Mouse (Mus musculus) kidney, postnatal 14 days (tissue): ENCODE results near the gene Ddn.
A peak's percentile ranks its signal among the peaks of the same experiment; 100 is the strongest.

Experiments used
- DNase-seq: peaks from one replicate; pipeline ENCODE4 v3.0.0; 2022; ENCODE audit warnings: mixed read lengths

Ddn gene

DNA sequence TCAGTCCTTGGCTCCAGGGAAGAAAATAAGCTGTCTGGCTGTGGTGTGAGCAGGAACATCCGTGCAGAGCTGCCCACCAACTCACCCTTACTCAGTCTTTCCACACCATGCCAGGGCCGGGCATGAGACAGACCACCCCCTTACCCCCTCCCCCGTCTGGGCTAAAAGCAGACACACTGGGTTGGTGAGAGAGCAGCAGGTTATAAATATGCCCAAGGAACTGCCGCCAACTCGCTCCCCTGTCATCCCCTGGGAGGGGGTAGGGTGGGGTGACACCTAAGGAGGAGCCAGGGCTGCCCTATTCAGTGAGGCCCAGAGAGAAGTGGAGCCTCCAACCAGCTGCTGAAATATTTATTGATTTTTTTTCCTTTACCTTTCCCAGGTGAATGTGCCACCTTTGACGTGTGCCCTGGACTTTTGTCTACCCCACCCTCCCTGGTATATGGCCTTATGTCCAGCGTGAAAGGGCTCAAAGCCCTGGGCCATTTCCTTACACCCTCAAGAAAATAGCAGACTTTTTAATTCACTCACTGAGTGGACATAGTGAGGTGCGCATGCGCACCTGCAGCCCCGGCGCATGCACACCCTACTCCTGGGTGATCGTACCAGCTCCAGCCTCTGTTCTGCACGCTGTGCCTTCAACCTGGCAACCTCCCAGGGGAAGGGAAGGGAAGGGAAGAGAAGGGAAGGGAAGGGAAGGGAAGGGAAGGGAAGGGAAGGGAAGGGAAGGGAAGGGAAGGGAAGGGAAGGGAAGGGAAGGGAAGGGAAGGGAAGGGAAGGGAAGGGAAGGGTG lies 12.3 kb downstream of the Ddn start:
- DNase-seq, result no peak

DNA sequence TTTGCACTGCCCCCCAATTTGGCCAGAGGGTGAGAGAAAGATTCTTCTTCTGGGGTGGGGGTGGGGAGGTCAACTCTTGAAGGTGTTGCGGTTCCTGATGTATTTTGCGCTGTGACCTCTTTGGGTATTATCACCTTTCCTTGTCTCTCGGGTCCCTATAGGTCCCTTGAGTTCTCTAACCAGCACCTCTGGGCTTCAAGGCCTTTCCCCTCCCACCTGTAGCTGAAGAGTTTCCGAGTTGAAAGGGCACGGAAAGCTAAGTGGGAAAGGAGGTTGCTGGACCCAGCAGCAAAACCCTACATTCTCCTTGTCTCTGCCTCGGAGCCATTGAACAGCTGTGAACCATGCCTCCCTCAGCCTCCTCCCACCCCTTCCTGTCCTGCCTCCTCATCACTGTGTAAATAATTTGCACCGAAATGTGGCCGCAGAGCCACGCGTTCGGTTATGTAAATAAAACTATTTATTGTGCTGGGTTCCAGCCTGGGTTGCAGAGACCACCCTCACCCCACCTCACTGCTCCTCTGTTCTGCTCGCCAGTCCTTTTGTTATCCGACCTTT lies 16.1 kb downstream of the Ddn start:
- no peak for DNase-seq

DNA sequence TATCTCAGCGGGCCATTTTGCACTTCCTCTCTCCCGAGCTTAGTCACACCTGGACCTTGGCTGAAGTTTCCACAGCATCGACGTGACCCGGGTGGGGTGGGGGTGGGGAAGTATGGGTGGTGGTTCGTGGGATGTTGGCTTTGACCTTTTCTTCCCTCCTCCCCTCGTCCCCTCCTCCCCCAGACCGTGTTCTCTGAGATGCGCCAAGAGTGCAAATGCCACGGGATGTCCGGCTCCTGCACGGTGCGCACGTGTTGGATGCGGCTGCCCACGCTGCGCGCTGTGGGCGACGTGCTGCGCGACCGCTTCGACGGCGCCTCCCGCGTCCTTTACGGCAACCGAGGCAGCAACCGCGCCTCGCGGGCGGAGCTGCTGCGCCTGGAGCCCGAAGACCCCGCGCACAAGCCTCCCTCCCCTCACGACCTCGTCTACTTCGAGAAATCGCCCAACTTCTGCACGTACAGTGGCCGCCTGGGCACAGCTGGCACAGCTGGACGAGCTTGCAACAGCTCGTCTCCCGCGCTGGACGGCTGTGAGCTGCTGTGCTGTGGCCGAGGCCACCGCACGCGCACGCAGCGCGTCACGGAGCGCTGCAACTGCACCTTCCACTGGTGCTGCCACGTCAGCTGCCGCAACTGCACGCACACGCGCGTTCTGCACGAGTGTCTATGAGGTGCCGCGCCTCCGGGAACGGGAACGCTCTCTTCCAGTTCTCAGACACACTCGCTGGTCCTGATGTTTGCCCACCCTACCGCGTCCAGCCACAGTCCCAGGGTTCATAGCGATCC lies 16.9 kb downstream of the Ddn start:
- DNase-seq, result no peak

DNA sequence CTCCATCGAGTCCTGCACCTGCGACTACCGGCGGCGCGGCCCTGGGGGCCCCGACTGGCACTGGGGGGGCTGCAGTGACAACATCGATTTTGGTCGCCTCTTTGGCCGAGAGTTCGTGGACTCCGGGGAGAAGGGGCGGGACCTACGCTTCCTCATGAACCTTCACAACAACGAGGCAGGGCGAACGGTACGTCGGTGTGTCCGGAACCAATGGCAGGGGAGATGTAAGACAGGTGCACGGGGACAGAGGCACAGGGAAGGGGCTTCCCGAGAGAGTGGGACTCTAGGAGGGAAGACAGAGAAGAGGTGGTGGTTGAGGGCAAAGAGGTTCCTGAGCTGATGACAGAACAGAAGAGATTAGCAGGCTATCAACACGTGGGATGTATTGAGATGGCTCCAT lies 17.5 kb downstream of the Ddn start:
- no peak for DNase-seq

DNA sequence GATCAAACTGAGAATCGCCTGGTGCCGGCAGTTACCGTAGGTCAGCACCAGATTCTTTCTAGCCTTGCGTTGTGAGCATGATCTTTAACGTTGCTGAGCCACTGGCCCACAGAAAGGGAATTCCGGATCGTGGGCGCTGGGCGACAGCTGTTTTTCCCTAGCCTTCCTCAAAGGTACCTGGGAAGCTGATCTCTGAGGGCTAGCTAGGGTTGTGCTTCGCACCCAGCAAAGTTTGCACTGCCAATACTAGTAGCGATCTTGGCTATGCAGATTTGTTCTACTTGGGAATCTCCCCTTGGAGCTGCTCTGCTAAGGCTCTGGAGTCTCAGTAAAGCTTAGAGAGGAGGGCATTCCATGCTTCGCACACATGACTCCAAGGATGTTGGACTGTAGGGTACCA lies 18.1 kb downstream of the Ddn start:
- DNase-seq, result no peak

DNA sequence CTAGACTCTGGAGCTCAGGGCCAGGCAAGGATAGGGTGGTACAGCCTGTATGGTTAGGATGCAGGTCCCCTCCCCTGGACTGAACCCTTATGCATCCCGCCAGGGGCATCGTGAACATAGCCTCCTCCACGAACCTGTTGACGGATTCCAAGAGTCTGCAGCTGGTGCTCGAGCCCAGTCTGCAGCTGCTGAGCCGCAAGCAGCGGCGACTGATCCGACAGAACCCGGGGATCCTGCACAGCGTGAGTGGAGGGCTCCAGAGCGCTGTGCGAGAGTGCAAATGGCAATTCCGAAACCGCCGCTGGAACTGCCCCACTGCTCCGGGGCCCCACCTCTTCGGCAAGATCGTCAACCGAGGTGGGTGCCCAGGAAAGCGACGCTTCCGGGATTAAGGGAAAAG lies 18.5 kb downstream of the Ddn start:
- DNase-seq, result no peak

DNA sequence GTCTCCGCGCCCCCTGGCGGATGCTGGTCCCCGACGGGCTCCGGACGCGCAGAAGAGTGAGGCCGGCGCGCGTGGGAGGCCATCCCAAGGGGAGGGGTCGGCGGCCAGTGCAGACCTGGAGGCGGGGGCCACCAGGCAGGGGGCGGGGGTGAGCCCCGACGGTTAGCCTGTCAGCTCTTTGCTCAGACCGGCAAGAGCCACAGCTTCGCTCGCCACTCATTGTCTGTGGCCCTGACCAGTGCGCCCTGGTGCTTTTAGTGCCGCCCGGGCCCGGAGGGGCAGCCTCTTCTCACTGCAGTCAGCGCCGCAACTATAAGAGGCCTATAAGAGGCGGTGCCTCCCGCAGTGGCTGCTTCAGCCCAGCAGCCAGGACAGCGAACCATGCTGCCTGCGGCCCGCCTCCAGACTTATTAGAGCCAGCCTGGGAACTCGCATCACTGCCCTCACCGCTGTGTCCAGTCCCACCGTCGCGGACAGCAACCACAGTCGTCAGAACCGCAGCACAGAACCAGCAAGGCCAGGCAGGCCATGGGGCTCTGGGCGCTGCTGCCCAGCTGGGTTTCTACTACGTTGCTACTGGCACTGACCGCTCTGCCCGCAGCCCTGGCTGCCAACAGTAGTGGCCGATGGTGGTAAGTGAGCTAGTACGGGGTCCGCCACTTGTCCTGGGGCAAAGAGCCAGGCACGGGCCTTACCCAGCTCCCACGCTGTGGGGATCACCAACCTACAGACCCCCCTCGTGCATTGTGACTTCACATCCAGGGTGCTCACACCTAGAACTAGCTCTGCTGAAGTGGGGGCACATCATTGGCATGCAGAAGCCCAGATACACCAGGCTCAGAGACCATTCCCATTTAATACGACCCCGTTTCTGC lies 19.4 kb downstream of the Ddn start, which contains the start of gene Wnt1:
Wnt1 (plus strand) TSS at position 197 of the 875 bp plus-strand sequence.
- peak; percentile 60 for DNase-seq

DNA sequence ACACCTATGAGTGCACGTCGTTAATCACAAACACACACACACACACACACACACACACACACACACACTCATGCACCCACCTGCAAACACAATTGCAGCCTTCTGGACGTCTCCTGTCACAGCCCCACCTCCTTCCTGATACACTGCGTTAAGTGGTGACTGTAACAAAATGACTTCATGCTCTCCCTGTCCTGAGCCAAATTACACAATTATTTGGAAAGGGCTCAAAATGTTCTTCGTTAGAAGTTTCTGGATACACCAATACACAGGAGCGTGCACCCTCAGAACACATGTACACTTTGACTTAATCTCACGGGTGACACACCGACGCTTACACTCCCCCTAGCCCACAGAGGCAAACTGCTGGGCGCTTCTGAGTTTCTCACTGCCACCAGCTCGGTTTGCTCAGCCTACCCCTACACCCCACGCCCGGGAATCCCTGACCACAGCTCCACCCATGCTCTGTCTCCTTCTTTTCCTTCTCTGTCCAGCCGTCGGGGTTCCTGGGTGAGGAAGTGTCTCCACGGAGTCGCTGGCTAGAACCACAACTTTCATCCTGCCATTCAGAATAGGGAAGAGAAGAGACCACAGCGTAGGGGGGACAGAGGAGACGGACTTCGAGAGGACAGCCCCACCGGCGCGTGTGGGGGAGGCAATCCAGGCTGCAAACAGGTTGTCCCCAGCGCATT lies 20.2 kb downstream of the Ddn start:
- DNase-seq, result no peak

DNA sequence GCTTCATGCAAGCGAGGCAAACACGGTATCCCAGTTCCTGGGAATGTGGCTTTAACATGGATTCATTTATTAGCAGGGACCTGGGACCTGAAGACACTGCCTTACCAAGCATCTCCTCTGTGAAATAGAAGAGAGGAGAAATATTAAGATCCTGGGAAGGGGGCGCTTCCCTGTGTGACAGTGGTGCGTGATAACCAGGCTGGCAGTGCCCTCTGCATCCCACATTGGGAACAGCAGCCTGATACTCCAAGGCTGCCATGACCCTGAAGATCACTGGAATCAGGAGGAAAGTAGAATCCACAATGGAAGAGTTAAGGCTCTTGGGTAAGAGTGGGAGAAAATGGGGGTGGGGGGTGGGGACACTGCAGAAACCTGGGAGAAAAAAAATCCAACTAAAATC lies 21.4 kb downstream of the Ddn start:
- DNase-seq, result no peak

DNA sequence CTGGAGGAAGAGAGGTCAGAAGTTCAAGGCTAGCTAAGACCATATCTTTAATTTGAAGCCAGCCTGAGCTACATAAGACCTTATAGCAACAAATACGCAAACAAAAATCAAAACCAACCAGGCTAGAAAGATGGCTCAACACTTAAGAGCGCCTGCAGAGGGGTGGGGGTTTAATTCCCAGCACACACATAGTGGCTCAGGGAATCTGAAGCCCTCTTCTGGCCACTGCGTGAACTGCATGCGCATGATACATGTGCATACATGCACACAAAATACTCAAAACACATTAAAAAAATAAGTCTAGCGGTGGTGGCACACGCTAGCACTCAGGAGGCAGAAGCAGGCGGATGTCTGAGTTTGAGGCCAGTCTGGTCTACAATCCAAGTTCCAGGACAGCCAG lies 23.5 kb downstream of the Ddn start:
- no peak for DNase-seq

DNA sequence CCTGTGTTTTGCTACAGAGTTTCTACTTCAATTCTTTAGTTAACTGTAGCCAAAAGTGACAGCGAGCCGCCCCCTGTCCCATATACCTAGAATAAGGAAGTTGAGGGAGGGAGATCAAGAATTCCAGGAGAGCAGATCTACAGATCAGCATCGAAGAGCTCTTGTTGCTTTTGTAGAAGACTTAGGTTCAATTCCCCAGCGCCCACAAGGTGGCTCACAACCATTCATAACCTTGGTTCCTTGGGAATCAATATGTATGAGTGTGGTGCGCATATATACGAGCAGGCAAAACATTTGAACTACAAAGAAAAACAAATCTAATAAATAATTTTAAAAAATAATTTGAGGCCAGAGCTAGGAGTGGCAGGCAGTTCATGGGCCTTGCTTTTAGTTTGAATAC lies 28.1 kb downstream of the Ddn start:
- DNase-seq, result no peak

DNA sequence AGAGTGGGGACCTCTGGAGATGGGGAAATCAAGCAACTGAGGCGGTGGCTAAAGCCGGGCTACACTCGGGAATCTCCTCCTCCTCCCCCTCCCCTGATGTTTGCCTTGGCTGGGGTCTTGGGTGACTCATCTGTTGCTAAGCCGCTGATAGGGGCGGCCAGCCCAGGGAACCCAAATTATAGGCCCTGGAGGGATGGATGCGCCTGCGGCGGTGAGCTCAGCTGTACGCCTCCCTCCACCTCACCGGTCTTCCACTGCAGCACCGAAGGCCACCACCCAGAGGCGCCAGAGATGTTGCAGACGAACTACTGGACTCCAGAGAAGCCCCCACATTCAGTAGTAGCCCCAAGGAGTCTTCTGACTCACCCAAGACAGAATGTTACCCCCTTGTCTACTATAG lies 28.7 kb downstream of the Ddn start:
- DNase-seq, result no peak

DNA sequence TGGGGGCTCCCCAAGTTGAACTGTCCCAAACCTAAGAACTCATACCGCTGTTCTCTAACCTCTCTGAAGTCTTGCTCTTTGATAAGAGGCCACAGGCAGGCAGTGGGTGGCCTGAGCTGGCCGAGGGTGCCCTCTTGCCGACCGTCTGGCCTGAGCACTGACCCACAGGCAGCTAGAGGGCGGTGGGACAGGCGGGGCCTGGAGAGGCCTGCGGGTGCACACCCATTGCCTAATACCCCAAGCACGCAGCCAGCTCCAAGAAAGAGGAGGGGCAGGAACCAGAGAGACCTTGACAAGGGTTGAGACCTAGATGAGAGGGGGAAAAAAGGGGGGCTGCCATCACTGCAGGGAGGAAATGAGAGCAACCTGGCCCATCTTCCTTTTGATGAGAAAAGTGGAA lies 29.2 kb downstream of the Ddn start:
- DNase-seq, result no peak

DNA sequence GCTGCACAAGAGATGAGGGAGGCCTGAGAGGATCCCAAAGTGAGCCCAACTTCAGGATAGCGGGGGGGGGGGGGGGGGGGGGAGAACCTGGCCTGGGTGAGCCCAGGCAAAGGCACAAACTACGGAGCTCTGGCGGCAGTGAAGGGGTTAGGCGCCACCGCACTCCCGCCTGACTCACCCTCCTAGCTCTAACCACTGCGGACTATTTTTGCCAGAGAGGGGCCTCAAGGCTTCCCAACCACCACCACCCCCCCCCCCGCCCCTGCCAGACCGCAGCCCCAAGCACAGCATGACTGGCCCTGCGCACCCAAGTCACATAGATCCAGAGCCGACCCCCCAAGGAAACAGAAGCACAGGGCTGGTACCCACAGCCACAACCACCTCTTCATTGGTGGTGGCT lies 30.5 kb downstream of the Ddn start:
- DNase-seq, result no peak

DNA sequence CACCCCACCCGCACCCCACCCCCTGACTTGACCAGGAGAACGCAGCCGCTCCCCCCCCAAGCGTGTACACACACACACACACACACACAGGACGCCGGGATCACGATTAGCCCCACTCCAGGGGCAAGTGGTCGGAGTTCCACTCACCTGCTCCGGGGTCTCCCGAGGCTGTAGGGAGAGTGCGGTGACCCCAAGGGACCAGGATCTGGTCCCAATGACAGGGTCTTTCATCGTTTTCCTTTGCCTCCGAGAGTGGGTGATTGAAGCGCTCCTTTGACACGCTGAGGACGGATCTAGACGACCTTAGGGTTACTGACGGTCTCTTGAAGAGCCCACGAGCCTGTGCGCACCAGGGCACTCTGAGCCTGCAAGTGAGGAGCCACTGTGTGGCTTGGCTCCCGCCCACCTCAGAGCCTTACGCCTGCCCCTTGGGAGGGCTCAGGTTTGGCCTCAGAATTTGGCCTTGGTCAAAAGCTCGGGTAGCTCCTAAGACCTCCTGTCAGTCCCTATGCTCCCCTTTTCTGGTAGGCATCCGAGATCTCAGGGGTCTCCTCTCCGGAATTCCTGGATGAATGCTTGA lies 31.0 kb downstream of the Ddn start:
- no peak for DNase-seq

DNA sequence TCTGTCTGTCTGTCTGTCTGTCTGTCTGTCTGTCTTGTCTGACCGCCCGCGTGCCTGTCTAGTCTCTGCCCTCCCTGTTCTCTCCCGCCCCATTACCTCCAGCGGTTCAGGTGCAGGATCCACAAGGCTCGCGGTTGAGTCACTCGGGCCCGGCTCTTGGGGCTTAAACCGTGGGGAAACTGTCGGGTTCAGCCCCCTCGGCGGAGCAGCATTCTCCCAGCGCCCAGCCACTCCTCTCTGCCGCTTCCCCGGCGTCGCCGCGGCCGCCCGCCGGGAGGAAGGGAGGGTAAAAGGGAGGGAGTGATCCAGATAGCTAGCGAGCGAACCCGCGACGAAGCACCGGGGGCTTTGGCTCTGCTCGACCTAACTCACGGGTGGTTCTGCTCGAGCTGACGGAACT lies 31.5 kb downstream of the Ddn start, which contains the start of gene Wnt10b:
Wnt10b (minus strand) TSS at position 389 of the 400 bp plus-strand sequence.
- DNase-seq, result no peak

DNA sequence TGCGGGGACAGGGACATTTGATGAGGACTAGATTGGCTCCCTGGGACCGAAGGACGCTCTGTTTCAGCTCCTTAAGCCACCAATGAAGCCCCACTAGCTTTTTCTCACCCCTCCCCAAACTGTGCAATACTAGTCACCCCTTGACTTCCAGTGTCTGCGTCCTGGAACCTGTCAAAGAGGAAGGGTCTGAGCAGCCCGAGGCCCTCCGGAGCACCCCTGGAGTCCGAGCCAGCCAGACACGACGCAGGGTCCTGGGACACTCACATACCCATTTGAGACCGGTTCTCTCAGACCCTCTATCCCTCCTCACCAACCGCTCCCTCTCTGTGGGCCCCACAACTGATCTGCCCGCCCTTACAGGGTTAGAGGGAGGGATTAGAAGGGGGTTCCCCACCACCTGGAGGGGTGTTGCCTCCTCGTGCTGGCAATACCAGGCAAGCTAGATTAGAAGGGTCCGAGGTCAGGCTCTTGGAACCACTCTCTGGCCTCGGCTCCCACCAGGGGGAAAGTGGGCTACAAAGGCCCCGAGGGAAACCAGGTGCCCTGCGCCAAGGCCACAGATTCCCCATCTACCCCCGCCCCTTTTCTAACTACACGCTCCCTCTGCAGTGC lies 32.2 kb downstream of the Ddn start:
- DNase-seq, result no peak

DNA sequence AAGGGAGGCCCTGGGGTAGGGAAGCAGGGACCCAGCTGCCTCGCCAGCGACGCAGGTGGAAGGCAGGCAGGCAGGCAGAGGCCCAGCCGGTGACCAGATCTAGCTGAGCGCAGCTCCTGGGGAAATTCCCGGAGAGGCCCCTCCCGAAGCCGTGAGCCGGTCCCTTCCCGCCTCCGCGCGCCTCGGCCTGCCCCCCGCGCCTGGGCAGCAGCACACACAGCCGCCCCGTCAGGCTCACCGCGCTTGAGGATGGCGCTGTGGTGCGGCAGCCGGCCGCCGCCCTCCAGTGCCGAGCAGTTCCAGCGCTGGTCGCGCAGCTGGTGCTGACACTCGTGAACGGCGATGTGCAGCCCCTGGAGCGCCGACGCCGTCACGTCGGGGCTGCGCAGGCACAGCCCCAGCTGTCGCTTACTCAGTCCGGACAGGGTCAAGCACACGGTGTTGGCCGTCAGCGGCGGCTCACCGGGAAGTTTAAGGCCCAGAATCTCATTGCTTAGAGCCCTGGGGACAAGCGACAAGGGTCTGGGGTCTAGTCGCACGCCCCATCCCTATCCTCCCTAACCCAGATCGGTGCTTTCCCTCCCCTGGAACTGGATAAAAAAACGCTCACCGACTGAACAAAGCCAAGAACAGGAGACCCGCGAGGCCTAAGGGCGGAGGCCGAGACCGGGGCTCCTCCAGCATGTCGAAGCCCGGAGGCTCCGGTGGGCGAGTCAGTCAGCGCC lies 32.8 kb downstream of the Ddn start:
- peak; percentile 54 for DNase-seq

DNA sequence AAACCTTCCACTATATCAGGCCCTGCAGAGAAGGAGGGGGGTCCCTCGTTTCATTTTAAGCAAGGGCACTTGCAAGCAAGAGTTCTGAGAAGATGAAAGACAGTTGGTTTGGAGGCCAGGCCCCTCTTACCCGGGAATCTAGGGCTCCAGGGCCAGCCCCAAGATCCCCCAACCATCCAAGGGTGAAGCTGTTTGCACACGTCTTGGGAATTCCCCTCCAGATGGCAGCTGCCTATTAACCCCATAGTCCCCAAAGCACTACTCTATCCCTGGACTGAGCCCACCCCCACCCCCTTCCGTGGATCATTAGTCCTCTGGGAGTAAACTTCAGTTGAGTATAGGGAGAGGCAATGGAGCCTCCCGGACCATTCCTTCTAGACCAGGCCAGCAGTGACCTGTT lies 33.8 kb downstream of the Ddn start:
- no peak for DNase-seq

DNA sequence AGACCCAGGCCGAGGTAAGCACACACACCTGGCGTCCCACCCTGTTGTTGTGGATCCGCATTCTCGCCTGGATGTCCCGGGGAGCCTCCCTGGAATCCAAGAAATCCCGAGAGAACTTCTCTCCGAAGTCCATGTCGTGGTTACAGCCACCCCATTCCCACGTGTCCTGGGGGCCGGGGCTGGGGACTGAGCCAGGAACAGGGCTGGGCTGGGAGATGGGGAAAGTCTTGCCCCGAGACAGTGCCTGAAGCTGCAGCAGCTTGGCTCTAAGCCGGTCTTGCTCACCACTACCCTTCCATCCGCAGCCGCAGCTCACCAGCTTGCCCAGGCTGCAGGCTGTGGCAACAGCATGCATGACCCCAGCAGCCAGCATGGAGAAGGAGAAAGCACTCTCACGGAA lies 35.2 kb downstream of the Ddn start:
- DNase-seq, result no peak
